Mouse (Mus musculus) E14TG2a.4 (cell line): Measurements from ENCODE around the gene Mb.

ENCODE experiments used
- CTCF ChIP-seq: conservative IDR thresholded peaks from 2 replicates; pipeline ENCODE4 v1.5.1; 2014; ENCODE audit warnings: low read length
- NANOG ChIP-seq: IDR thresholded peaks from 2 replicates; pipeline ENCODE4 v1.6.1; 2014; ENCODE audit warnings: borderline replicate concordance, low read length, mixed read lengths

DNA sequence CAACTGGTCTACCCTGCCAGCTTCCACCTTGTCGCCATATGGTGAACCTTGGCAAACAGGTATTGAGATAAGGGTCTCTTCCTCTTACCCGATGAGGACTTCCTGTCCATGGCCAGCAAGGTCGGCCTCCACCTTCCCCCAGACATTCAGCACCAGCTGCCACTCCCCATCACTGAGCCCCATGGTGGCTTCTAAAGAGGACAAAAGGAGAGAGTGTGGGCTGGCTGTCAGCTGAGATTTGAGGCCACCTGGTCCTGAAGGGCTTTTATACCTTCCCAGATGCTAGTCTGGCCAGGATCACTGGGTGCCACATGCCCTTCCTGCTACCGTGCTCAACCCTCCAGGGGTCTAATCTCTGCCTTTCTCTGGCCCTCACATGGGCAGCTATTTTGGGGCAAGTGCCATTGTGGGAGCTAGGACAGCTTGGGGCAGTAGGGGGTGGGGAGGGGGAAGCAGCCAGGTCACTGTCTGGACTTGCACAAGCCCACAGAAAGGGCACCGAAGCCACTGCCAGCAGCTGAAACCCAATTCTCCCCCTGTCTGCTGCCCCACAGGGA, 28.0 kb downstream of the Mb start:
- no peak for TF ChIP-seq CTCF
- no peak for TF ChIP-seq NANOG
